Mouse (Mus musculus): Measurements from ENCODE around the gene Scd1. TPM values are rescaled to one million over a fixed set of nuclear protein-coding genes. Genes with fewer than 3 reads are reported as not detected.

Gene Scd1
- polyA plus RNA-seq, 1 experiment from 2014 or later, result 15.3 TPM

DNA sequence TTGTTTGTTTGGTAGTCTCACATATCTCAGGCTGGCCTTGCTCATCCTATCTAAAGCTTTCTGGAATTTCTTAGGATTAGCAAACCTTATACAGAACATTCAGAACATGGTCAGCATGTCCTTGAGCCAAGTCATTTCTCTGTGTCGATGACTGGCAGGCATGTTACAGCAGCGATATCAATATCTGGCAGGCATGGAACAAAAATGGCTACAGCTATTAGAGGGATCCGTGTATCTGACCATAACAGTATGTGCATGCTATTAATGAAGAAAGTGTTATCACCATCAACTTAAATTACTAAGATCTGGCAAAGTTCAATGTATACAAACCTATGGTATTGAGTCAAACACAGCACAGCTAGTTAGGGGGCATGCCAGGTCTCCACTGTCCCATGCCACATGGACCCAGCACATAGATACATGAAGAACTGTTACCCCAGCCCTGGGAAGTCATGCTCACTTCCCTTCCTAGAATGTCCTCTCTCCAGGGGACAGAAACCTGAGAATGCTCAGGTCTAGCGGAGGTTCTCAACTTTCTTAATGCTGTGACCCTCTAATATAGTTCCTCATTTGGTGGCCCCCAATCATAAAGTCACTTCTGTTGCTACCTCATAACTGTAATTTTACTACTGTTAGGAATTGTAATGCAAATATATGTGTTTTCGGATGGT lies 15.2 kb downstream of the Scd1 start:
- no peaks in the 10 kb centered on the region for H3K27me3 ChIP-seq (replicated peaks; ENCODE audit: low read depth, poor library complexity, severe bottlenecking)
- H3K9me3 ChIP-seq, result no peaks in the 10 kb centered on the region
- H3K4me3 ChIP-seq, result no peak overlapping the region
- WGBS, result 80% methylated on average over 5 of the region's 5 CpGs
- no peak for DNase-seq (ENCODE audit: low spot score)
- peaks cover 28% of the 10 kb centered on the region for H3K36me3 ChIP-seq (replicated peaks)
- H3K4me1 ChIP-seq, result peaks cover 27% of the 10 kb centered on the region
- H3K27ac ChIP-seq (replicated peaks), result no peak overlapping the region

GRCm38 (mm10) chr19:44391856-44392255 lies 15.8 kb downstream of the Scd1 start:
- H3K27me3 ChIP-seq (replicated peaks; ENCODE audit: low read depth, poor library complexity, severe bottlenecking), result no peaks in the 10 kb centered on the region
- no peak overlapping the region for H3K27ac ChIP-seq (replicated peaks)
- DNase-seq (ENCODE audit: low spot score), result no peak
- H3K36me3 ChIP-seq (replicated peaks), result peaks cover 22% of the 10 kb centered on the region
- H3K9me3 ChIP-seq, result no peaks in the 10 kb centered on the region
- peaks cover 30% of the 10 kb centered on the region for H3K4me1 ChIP-seq
- 93% methylated on average over 4 of the region's 4 CpGs for WGBS
- no peak overlapping the region for H3K4me3 ChIP-seq

DNA sequence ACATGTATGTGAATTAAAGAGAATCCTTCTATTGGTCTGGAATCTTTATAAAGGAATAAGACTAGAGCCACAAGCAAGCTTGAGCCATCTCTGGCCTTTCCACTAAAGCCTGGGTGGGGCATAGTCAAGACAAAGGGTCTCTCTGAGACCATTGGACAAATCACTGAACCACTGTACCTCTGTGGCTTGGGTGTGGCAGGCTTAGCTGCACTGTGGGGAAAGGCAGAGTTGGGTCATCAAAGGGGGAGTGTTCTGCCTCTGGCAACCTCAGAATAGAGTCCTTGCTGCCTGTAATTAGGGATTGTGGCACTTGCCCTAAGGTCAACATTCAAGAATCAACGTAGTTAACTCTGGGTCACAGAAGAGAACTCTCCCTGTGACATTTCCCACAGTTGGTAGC lies 18.2 kb downstream of the Scd1 start:
- Histone ChIP-seq H3K27me3 (replicated peaks; ENCODE audit: low read depth, poor library complexity, severe bottlenecking) (no peaks in the 10 kb centered on the region), H3K27ac (replicated peaks) (peak overlapping the region; percentile 96; the same call in 1 of the 2 replicates), H3K4me3 (peak overlapping the region; percentile 68; the same call in 1 of the 2 replicates), H3K4me1 (peaks cover 30% of the 10 kb centered on the region), H3K9me3 (no peaks in the 10 kb centered on the region), H3K36me3 (replicated peaks) (peaks cover 7% of the 10 kb centered on the region)
- 2% methylated on average over 1 of the region's 1 CpGs for WGBS
- no peak for DNase-seq (ENCODE audit: low spot score)

DNA sequence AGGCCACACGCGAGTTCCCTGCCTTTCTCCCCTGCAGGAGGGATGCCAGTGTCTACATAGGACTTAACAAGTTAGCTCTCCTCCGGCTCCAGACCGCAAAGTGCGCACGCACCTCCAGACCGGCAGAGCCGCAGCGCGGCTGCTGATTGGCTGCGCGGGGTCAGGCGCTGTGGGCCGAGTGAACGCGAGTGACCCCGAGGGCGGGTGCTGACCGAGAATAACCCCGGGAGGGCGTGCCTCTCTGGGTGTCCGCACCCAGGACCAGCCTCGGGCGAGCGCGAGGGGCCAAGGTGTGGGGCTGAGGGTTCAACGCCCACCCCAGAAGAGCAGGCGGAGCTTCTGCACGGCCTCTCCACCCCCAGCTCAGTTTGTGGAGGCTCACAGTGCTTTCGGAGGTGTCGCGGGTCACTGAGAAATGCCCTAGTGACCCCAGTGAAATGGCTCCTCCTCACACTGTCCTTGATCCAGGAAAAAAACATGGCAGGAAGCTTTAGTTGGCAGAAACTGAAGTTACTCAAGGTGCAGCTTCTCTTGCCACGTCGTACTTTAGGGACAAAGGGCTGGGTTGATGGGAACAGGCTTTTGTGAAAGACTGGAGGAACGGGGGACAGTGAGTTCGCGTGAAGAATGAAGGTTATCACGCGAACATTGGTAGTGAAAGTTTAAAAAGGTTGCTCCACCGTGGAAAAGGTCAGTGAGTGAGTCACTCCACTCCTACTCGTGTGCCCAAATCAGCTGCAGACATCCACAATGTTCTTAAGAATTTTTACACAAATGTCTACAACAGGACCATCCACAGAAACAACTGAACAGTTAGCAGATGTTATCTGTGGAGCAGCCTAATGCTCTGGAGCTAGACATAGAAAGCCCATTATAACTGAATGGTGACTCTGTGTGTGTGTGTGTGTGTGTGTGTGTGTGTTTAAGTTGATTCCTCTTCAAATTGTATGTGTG lies 18.9 kb downstream of the Scd1 start:
- Histone ChIP-seq H3K4me3 (peak overlapping the region; percentile 68), H3K4me1 (peaks cover 30% of the 10 kb centered on the region), H3K36me3 (replicated peaks) (peaks cover 1% of the 10 kb centered on the region), H3K27me3 (replicated peaks; ENCODE audit: low read depth, poor library complexity, severe bottlenecking) (no peaks in the 10 kb centered on the region), H3K27ac (replicated peaks) (peak overlapping the region; percentile 96), H3K9me3 (no peaks in the 10 kb centered on the region)
- DNase-seq (ENCODE audit: low spot score), result peak; percentile 97
- 4% methylated on average over 41 of the region's 41 CpGs for WGBS

DNA sequence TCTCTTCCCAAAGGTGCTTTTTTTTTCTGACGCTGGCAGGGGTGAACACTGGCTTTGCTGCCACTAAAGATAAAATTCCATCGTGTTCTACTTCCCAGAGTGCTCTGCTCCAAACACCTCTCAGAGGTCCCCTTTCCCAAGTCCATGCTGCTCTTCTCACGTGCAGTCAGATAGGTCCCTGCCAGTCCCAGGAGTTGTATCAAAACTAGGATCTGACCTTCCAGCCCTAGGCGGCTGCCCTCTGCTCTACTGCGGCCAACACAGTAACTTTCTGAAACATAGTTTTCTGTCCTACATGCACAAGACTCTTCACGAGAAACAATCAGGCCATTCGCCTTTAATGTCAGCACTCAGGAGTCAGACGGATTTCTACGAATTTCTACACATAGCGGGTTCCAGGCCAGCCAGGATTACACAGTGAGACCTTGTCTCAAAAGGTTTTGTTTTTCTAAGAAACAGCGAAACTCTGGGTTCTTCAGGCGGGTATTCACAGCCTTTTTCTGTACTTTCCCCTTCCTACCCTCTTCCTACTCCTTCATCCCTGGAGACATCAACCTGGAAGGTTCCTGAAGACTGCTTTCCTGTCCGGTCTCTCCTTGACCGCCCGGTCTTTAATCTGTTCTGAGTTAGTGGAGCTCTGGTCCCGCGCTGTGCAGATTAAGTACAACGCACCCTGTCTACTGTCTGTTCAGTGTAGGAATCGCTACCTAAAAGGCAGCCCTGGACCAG lies 19.8 kb downstream of the Scd1 start:
- Histone ChIP-seq H3K9me3 (no peaks in the 10 kb centered on the region), H3K27me3 (replicated peaks; ENCODE audit: low read depth, poor library complexity, severe bottlenecking) (no peaks in the 10 kb centered on the region), H3K36me3 (replicated peaks) (no peaks in the 10 kb centered on the region), H3K27ac (replicated peaks) (peak overlapping the region; percentile 96), H3K4me1 (peaks cover 30% of the 10 kb centered on the region), H3K4me3 (peak overlapping the region; percentile 68)
- 27% methylated on average over 19 of the region's 19 CpGs for WGBS
- peak; percentile 11 for DNase-seq (ENCODE audit: low spot score)

DNA sequence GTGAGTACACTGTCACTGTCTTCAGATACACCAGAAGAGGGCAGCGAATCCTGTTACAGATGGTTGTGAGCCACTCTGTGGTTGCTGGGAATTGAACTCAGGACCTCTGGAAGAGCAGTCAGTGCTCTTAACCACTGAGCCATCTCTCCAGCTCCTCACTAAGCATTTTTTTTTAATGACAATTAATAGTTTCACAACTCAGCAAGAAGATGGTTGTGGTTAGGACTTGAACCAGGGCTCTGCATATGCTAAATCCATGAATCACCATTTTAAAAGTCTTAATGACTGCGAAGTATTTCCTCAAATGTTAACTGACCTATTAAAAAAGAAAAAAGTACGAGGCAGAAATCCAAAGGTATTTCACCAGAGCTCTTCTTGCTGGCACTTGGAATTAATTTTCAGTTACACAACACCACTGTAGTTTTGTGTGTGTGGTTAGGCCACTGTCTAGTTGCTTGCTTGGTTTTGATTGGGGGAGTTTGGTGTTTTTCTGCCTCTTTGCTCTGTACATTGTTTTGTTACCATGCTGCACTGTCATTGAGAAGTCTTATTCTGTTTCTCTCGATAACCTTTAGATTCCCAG lies 20.5 kb downstream of the Scd1 start:
- no peak for DNase-seq (ENCODE audit: low spot score)
- H3K27ac ChIP-seq (replicated peaks), result no peak overlapping the region; the same call in 1 of the 2 replicates
- no peak overlapping the region for H3K4me3 ChIP-seq
- H3K27me3 ChIP-seq (replicated peaks; ENCODE audit: low read depth, poor library complexity, severe bottlenecking), result no peaks in the 10 kb centered on the region
- no peaks in the 10 kb centered on the region for H3K9me3 ChIP-seq
- WGBS, result 89% methylated on average over 4 of the region's 4 CpGs
- peaks cover 30% of the 10 kb centered on the region for H3K4me1 ChIP-seq
- H3K36me3 ChIP-seq (replicated peaks), result no peaks in the 10 kb centered on the region

DNA sequence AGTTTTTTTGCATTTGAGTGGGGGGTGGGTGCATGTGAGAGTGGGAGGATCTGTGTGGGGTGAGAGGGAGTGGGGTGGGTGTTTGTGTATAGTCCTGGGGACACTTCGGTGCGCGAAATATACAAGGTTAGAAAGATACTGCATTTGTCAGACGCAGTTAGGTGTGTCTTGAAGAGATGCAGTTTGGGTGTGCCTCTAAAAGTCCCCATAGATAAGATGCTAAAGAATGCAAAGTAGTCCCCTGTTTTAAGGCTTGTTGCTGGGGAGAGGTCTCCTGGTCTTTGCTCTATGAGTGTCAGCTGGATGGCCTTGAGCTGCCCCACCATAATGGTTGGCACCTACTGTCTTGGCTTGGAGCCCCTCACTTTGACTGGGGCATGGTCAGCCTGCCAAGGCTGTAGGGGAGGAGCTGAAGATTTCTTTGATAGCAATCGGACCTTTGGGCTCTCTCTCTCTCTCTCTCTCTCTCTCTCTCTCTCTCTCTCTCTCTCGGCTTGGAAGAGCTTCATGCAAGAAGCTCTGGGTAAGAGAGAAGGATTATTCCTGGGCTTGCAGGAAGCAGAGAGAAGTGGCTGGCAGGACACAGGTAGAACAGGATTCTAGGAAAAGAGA lies 21.7 kb downstream of the Scd1 start:
- Histone ChIP-seq H3K4me1 (peaks cover 30% of the 10 kb centered on the region), H3K36me3 (replicated peaks) (no peaks in the 10 kb centered on the region), H3K27ac (replicated peaks) (no peak overlapping the region), H3K27me3 (replicated peaks; ENCODE audit: low read depth, poor library complexity, severe bottlenecking) (no peaks in the 10 kb centered on the region), H3K9me3 (no peaks in the 10 kb centered on the region), H3K4me3 (no peak overlapping the region)
- no peak for DNase-seq (ENCODE audit: low spot score)
- WGBS, result 84% methylated on average over 6 of the region's 6 CpGs

- WGBS, result 87% methylated on average over 12 of the region's 12 CpGs
- no peaks in the 10 kb centered on the region for H3K9me3 ChIP-seq
Observed at GRCm38 (mm10) chr19:44382682-44383321, 24.9 kb downstream of the Scd1 start.

GRCm38 (mm10) chr19:44380065-44380464 lies 27.6 kb downstream of the Scd1 start:
- 93% methylated on average over 4 of the region's 4 CpGs for WGBS
- no peak for DNase-seq (ENCODE audit: low spot score)
- H3K4me1 ChIP-seq, result peaks cover 13% of the 10 kb centered on the region

More at GRCm38 (mm10) chr19:44382682-44383321, 24.9 kb downstream of the Scd1 start:
- no peak for DNase-seq (ENCODE audit: low spot score)
- H3K27me3 ChIP-seq (replicated peaks; ENCODE audit: low read depth, poor library complexity, severe bottlenecking), result no peaks in the 10 kb centered on the region
- no peak overlapping the region for H3K27ac ChIP-seq (replicated peaks)
- peaks cover 12% of the 10 kb centered on the region for H3K4me1 ChIP-seq
- H3K4me3 ChIP-seq, result no peak overlapping the region
- H3K36me3 ChIP-seq (replicated peaks), result no peaks in the 10 kb centered on the region

GRCm38 (mm10) chr19:44379090-44379489 lies 28.6 kb downstream of the Scd1 start:
- peaks cover 13% of the 10 kb centered on the region for H3K4me1 ChIP-seq
- no peaks in the 10 kb centered on the region for H3K27me3 ChIP-seq (replicated peaks; ENCODE audit: low read depth, poor library complexity, severe bottlenecking)
- H3K4me3 ChIP-seq, result no peak overlapping the region
- no peaks in the 10 kb centered on the region for H3K36me3 ChIP-seq (replicated peaks)
- no peak overlapping the region for H3K27ac ChIP-seq (replicated peaks)
- H3K9me3 ChIP-seq, result no peaks in the 10 kb centered on the region
- DNase-seq (ENCODE audit: low spot score), result no peak

More at GRCm38 (mm10) chr19:44380065-44380464, 27.6 kb downstream of the Scd1 start:
- Histone ChIP-seq H3K27ac (replicated peaks) (no peak overlapping the region), H3K4me3 (no peak overlapping the region), H3K36me3 (replicated peaks) (no peaks in the 10 kb centered on the region), H3K9me3 (no peaks in the 10 kb centered on the region), H3K27me3 (replicated peaks; ENCODE audit: low read depth, poor library complexity, severe bottlenecking) (no peaks in the 10 kb centered on the region)

DNA sequence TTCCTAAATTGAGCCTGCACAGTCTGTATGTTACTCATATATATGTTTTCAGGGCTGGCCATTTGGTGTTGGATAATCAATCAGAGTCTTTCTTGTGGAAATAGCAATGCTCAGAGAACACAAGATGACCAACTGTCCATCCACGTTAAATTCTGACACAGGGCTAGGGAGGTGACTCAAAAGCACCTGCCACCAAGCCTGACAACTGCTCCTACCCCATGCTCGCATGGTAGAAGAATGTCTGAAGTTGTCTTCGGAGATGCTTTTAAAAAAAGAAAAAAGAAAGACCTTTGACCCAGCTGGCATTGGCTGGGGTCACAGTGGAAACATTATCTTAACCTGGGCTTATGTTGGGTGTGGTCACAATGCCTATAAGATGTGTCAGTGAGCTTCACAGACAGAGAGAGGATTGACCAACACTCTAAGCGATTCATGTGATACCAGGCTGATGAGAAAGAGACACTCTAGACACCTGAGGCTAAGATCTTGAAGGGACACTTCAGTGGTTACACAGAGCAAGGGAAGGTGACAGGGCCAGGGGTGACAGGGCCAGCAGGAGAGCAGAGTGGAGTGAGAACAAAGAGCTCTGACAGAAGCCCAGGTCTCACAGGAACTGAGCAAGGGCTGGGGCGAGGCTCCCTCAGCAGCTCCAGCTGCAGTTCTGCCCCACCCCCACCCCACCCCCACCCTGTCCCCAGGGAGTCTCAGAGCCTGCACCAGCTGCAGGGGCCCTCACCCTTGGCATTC lies 29.9 kb downstream of the Scd1 start:
- DNase-seq (ENCODE audit: low spot score), result no peak
- peaks cover 13% of the 10 kb centered on the region for H3K4me1 ChIP-seq
- WGBS, result 44% methylated on average over 5 of the region's 5 CpGs
- no peaks in the 10 kb centered on the region for H3K27me3 ChIP-seq (replicated peaks; ENCODE audit: low read depth, poor library complexity, severe bottlenecking)
- H3K9me3 ChIP-seq, result no peaks in the 10 kb centered on the region
- 0 out of 2 replicates have a peak overlapping the region, but pooled peaks have one; percentile 24 for H3K27ac ChIP-seq (replicated peaks)
- H3K4me3 ChIP-seq, result no peak overlapping the region
- H3K36me3 ChIP-seq (replicated peaks), result no peaks in the 10 kb centered on the region

Data from embryonic facial prominence, embryonic 10.5 days (tissue).